Mouse (Mus musculus): ENCODE data around the gene 1700022I11Rik. TPM values are rescaled to one million over a fixed set of nuclear protein-coding genes. Genes with fewer than 3 reads are reported as not detected.

Gene 1700022I11Rik
- 0.43 and 0.57 TPM in 2 replicates for polyA plus RNA-seq (2015; fragmentation: Nextera tagmentation; extraction: Ambion mirVana)

DNA sequence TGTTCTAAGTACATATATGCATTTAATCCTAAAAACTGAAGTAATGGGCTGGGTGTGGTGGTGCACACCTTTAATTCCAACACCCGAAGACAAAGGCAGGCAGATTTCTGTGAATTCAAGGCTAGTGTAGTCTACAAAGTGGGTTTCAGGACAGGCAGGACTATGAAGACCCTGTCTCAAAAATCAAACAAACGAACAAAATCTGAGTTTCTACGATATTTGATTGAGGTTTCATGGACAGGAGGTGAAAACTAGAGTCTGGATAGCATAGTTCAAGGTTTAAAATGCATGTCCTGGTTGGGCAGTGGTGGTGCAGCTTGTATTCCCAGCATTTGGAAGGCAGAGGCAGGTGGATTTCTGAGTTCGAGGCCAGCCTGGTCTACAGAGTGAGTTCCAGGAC is at the start of gene 1700022I11Rik:
Gene 1700022I11Rik (plus strand): TSS at position 301 of the 400 bp plus-strand sequence.
- 91% methylated on average over 4 of the region's 4 CpGs for WGBS
- no peaks in the 10 kb centered on the region for H3K9me3 ChIP-seq (replicated peaks; ENCODE audit: control insufficient read depth, low read length, poor library complexity, severe bottlenecking)

GRCm38 (mm10) chr4:42920726-42921125 is 48.7 kb upstream of the 1700022I11Rik start:
- WGBS, result 84% methylated on average over 9 of the region's 9 CpGs
- no peaks in the 10 kb centered on the region for H3K9me3 ChIP-seq (replicated peaks; ENCODE audit: control insufficient read depth, low read length, poor library complexity, severe bottlenecking)
- no peak overlapping the region for H3K4me3 ChIP-seq (ENCODE audit: low read depth, low read length)
- H3K27me3 ChIP-seq (ENCODE audit: control insufficient read depth, insufficient read depth, low read depth, low read length), result no peaks in the 10 kb centered on the region
- no peak overlapping the region for H3K27ac ChIP-seq (ENCODE audit: low read length)
- no peak overlapping the region for H3K4me2 ChIP-seq (ENCODE audit: low read length)
- no peak overlapping the region for H3K9ac ChIP-seq (ENCODE audit: low read depth, low read length)
- no peaks in the 10 kb centered on the region for H3K36me3 ChIP-seq (ENCODE audit: control insufficient read depth, insufficient read depth, low read length)
- peaks cover 11% of the 10 kb centered on the region for H3K4me1 ChIP-seq (ENCODE audit: control insufficient read depth, insufficient read depth, low read length)
- no peak for ATAC-seq

More for the DNA sequence above, at the start of gene 1700022I11Rik:
- ATAC-seq, result no peak
- H3K4me2 ChIP-seq (ENCODE audit: low read length), result no peak within 1 kb of the TSS
- no peaks in the 10 kb centered on the region for H3K36me3 ChIP-seq (ENCODE audit: control insufficient read depth, insufficient read depth, low read length)
- no peaks in the 10 kb centered on the region for H3K27me3 ChIP-seq (ENCODE audit: control insufficient read depth, insufficient read depth, low read depth, low read length)
- H3K4me3 ChIP-seq (ENCODE audit: low read depth, low read length), result no peak within 1 kb of the TSS
- H3K4me1 ChIP-seq (ENCODE audit: control insufficient read depth, insufficient read depth, low read length), result peaks cover 4% of the 10 kb centered on the region; the same call in 1 of the 2 replicates
- no peak within 1 kb of the TSS for H3K9ac ChIP-seq (ENCODE audit: low read depth, low read length)
- H3K27ac ChIP-seq (ENCODE audit: low read length), result no peak within 1 kb of the TSS

DNA sequence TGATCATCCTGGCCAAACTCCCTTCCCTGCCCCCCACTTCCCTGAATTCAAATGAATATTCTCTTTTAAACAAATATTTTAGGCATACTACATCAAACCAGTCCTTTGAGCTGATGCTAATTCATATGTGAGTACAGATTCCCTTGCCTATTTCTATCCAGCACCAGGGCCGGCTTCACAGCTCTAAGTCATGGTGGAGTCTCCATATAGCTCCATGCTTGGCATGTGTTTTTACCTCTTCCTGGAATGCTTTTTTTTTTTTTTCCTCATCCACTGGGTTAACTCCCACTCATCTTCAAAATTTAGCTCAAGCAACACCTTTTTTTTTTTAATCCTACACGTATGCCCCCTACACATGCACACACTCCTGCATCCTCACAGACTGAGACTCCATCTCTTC is 47.9 kb upstream of the 1700022I11Rik start:
- H3K9ac ChIP-seq (ENCODE audit: low read depth, low read length), result no peak overlapping the region
- 74% methylated on average over 2 of the region's 2 CpGs for WGBS
- no peak overlapping the region for H3K27ac ChIP-seq (ENCODE audit: low read length)

GRCm38 (mm10) chr4:42922056-42922455 is 47.3 kb upstream of the 1700022I11Rik start:
- Histone ChIP-seq H3K36me3 (ENCODE audit: control insufficient read depth, insufficient read depth, low read length) (no peaks in the 10 kb centered on the region), H3K27ac (ENCODE audit: low read length) (no peak overlapping the region), H3K4me1 (ENCODE audit: control insufficient read depth, insufficient read depth, low read length) (peaks cover 9% of the 10 kb centered on the region), H3K4me2 (ENCODE audit: low read length) (no peak overlapping the region), H3K4me3 (ENCODE audit: low read depth, low read length) (no peak overlapping the region), H3K27me3 (ENCODE audit: control insufficient read depth, insufficient read depth, low read depth, low read length) (no peaks in the 10 kb centered on the region), H3K9me3 (replicated peaks; ENCODE audit: control insufficient read depth, low read length, poor library complexity, severe bottlenecking) (no peaks in the 10 kb centered on the region), H3K9ac (ENCODE audit: low read depth, low read length) (no peak overlapping the region)
- 45% methylated on average over 6 of the region's 6 CpGs for WGBS
- ATAC-seq, result no peak

More for the DNA sequence above, 47.9 kb upstream of the 1700022I11Rik start:
- H3K36me3 ChIP-seq (ENCODE audit: control insufficient read depth, insufficient read depth, low read length), result no peaks in the 10 kb centered on the region
- no peaks in the 10 kb centered on the region for H3K9me3 ChIP-seq (replicated peaks; ENCODE audit: control insufficient read depth, low read length, poor library complexity, severe bottlenecking)
- no peaks in the 10 kb centered on the region for H3K27me3 ChIP-seq (ENCODE audit: control insufficient read depth, insufficient read depth, low read depth, low read length)
- no peak overlapping the region for H3K4me3 ChIP-seq (ENCODE audit: low read depth, low read length)
- ATAC-seq, result no peak
- H3K4me2 ChIP-seq (ENCODE audit: low read length), result no peak overlapping the region
- H3K4me1 ChIP-seq (ENCODE audit: control insufficient read depth, insufficient read depth, low read length), result peaks cover 9% of the 10 kb centered on the region

DNA sequence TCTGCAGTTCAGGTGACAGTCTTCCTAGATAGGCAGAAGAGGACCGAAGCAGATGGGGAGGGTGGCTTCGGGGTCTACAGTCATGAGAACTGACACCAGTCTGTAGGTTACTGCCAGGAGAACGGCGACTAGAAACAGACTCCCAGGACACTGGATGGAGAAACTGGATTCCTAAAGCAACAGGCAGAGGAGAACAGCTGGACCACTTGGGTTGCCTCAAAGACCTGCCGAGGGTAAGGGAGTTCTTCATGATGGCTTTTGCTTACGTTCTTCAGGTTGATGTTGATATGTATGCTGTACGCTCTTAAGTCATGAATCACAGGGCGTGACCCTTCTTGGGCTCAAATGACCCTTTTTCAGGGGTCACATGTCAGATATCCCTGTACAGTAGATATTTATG is 46.9 kb upstream of the 1700022I11Rik start:
- peaks cover 9% of the 10 kb centered on the region for H3K4me1 ChIP-seq (ENCODE audit: control insufficient read depth, insufficient read depth, low read length)
- WGBS, result 82% methylated on average over 8 of the region's 8 CpGs
- ATAC-seq, result no peak
- no peak overlapping the region for H3K27ac ChIP-seq (ENCODE audit: low read length)
- no peaks in the 10 kb centered on the region for H3K9me3 ChIP-seq (replicated peaks; ENCODE audit: control insufficient read depth, low read length, poor library complexity, severe bottlenecking)
- no peaks in the 10 kb centered on the region for H3K27me3 ChIP-seq (ENCODE audit: control insufficient read depth, insufficient read depth, low read depth, low read length)
- H3K4me3 ChIP-seq (ENCODE audit: low read depth, low read length), result no peak overlapping the region
- no peak overlapping the region for H3K9ac ChIP-seq (ENCODE audit: low read depth, low read length)
- no peak overlapping the region for H3K4me2 ChIP-seq (ENCODE audit: low read length)
- H3K36me3 ChIP-seq (ENCODE audit: control insufficient read depth, insufficient read depth, low read length), result no peaks in the 10 kb centered on the region

DNA sequence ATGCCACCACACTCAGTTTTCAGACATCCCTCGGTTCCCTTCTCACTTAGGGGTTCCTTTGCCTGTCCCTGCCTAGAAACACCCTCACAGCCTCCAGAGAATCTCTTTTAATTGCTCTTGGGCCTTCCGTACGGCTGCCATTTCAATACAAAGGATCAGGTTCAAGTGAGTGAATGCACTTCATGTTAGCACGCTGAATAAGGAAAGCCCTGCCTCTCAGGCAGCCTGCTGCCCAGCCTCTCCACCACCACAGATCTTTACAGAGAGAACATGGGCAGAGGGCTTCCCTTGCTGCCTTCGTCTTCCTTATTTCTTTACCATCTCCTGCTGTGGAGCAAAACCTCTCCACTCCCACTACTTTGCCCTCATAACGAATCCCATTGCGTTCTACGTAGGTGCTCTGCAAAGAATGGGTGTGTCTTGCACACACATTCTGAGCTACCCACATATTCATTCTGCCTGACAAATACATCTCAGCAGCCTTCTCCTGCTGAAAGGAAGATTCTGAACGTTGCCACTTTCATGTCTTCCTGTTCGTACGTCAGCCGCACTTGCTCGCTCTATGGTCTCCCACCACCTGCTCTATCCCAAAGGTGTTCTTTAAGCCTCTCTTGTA is 45.2 kb upstream of the 1700022I11Rik start:
- 0 out of 2 replicates have a peak, but pooled peaks cover 2% of the 10 kb centered on the region for H3K9me3 ChIP-seq (replicated peaks; ENCODE audit: control insufficient read depth, low read length, poor library complexity, severe bottlenecking)
- peaks cover 3% of the 10 kb centered on the region; the same call in 1 of the 2 replicates for H3K4me1 ChIP-seq (ENCODE audit: control insufficient read depth, insufficient read depth, low read length)
- H3K36me3 ChIP-seq (ENCODE audit: control insufficient read depth, insufficient read depth, low read length), result no peaks in the 10 kb centered on the region
- no peak overlapping the region for H3K27ac ChIP-seq (ENCODE audit: low read length)
- no peak for ATAC-seq
- H3K4me3 ChIP-seq (ENCODE audit: low read depth, low read length), result no peak overlapping the region
- H3K9ac ChIP-seq (ENCODE audit: low read depth, low read length), result no peak overlapping the region
- WGBS, result 66% methylated on average over 13 of the region's 13 CpGs
- no peak overlapping the region for H3K4me2 ChIP-seq (ENCODE audit: low read length)
- no peaks in the 10 kb centered on the region for H3K27me3 ChIP-seq (ENCODE audit: control insufficient read depth, insufficient read depth, low read depth, low read length)

DNA sequence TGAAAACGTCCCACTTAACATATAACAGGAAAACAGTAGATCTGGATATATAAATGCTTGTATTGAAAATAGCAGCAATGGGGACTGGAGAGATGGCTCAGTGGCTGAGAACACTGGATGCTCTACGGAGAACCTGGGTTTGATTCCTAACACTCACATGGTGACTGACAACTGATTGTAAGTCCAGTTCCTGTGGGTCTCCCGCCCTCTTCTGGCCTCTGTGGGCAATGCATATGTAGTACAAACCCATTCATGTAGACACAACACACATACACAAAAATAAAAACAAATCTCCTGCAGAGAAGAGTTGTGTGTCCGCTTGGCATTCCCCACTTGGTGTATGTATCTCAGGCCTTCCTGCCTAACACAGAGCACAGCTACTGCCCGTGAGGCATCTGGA is 41.2 kb upstream of the 1700022I11Rik start:
- no peak for ATAC-seq
- H3K4me3 ChIP-seq (ENCODE audit: low read depth, low read length), result no peak overlapping the region
- WGBS, result 89% methylated on average over 5 of the region's 5 CpGs
- no peak overlapping the region for H3K9ac ChIP-seq (ENCODE audit: low read depth, low read length)
- H3K4me1 ChIP-seq (ENCODE audit: control insufficient read depth, insufficient read depth, low read length), result no peaks in the 10 kb centered on the region
- no peaks in the 10 kb centered on the region for H3K36me3 ChIP-seq (ENCODE audit: control insufficient read depth, insufficient read depth, low read length)
- no peaks in the 10 kb centered on the region for H3K27me3 ChIP-seq (ENCODE audit: control insufficient read depth, insufficient read depth, low read depth, low read length)
- no peak overlapping the region for H3K4me2 ChIP-seq (ENCODE audit: low read length)
- 0 out of 2 replicates have a peak, but pooled peaks cover 2% of the 10 kb centered on the region for H3K9me3 ChIP-seq (replicated peaks; ENCODE audit: control insufficient read depth, low read length, poor library complexity, severe bottlenecking)
- H3K27ac ChIP-seq (ENCODE audit: low read length), result no peak overlapping the region

DNA sequence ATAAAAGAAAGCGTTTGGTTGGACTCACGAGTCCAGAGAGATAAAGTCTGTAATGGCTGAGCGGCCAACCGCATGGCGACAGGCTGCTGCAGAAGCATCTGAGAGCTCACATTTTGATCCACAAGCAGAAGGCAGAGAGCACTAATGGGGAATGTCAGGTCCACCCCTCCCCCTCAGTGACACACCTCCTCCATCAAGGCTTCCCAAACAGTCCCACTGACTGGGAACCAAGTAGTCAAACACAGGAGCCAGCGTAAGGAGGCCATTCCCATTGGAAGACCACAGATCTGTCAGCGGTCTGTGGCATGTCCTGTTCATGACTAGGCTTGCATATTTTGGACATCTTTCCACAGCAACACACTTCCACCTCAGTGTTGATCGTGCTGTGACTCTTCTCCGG is 40.5 kb upstream of the 1700022I11Rik start:
- WGBS, result 93% methylated on average over 9 of the region's 9 CpGs
- Histone ChIP-seq H3K36me3 (ENCODE audit: control insufficient read depth, insufficient read depth, low read length) (no peaks in the 10 kb centered on the region), H3K9ac (ENCODE audit: low read depth, low read length) (no peak overlapping the region), H3K27me3 (ENCODE audit: control insufficient read depth, insufficient read depth, low read depth, low read length) (no peaks in the 10 kb centered on the region), H3K9me3 (replicated peaks; ENCODE audit: control insufficient read depth, low read length, poor library complexity, severe bottlenecking) (0 out of 2 replicates have a peak, but pooled peaks cover 2% of the 10 kb centered on the region), H3K27ac (ENCODE audit: low read length) (no peak overlapping the region), H3K4me2 (ENCODE audit: low read length) (no peak overlapping the region), H3K4me3 (ENCODE audit: low read depth, low read length) (no peak overlapping the region), H3K4me1 (ENCODE audit: control insufficient read depth, insufficient read depth, low read length) (peaks cover 5% of the 10 kb centered on the region; the same call in 1 of the 2 replicates)
- ATAC-seq, result no peak

- ATAC-seq, result no peak
- Histone ChIP-seq H3K9ac (ENCODE audit: low read depth, low read length) (no peak overlapping the region), H3K4me3 (ENCODE audit: low read depth, low read length) (no peak overlapping the region), H3K4me1 (ENCODE audit: control insufficient read depth, insufficient read depth, low read length) (peaks cover 5% of the 10 kb centered on the region; the same call in 1 of the 2 replicates), H3K4me2 (ENCODE audit: low read length) (no peak overlapping the region), H3K27ac (ENCODE audit: low read length) (no peak overlapping the region), H3K9me3 (replicated peaks; ENCODE audit: control insufficient read depth, low read length, poor library complexity, severe bottlenecking) (0 out of 2 replicates have a peak, but pooled peaks cover 2% of the 10 kb centered on the region), H3K36me3 (ENCODE audit: control insufficient read depth, insufficient read depth, low read length) (no peaks in the 10 kb centered on the region), H3K27me3 (ENCODE audit: control insufficient read depth, insufficient read depth, low read depth, low read length) (no peaks in the 10 kb centered on the region)
- 64% methylated on average over 8 of the region's 8 CpGs for WGBS
These were observed 37.0 kb upstream of the 1700022I11Rik start for GRCm38 (mm10) chr4:42932229-42932969.

Data from midbrain, embryonic 16.5 days (tissue).